Mouse (Mus musculus): ENCODE results near the gene Pdxdc1.
"Not testable (repeated sequence)": the region's sequence is repeated elsewhere in the genome, so short reads cannot be mapped to it uniquely, and the experiment has no call there.

Gene Pdxdc1

GRCm38 (mm10) chr16:13813200-13813599 is 89.7 kb downstream of the Pdxdc1 start:
- no peak for DNase-seq (ENCODE audit: low read depth, low spot score)

- no peak for DNase-seq (ENCODE audit: low read depth, low spot score)
Measured at GRCm38 (mm10) chr16:13812152-13812551, 90.8 kb downstream of the Pdxdc1 start.

GRCm38 (mm10) chr16:13808410-13808809 is 94.5 kb downstream of the Pdxdc1 start:
- no peak for DNase-seq (ENCODE audit: low read depth, low spot score)

- no peak for DNase-seq (ENCODE audit: low read depth, low spot score)
Measured at GRCm38 (mm10) chr16:13807616-13808015, 95.3 kb downstream of the Pdxdc1 start.

GRCm38 (mm10) chr16:13804666-13805065 is 98.3 kb downstream of the Pdxdc1 start:
- DNase-seq (ENCODE audit: low read depth, low spot score): no peak

- no peak for DNase-seq (ENCODE audit: low read depth, low spot score)
Measured at GRCm38 (mm10) chr16:13801231-13801630, 101.7 kb downstream of the Pdxdc1 start.

- DNase-seq (ENCODE audit: low read depth, low spot score): no peak
Measured at GRCm38 (mm10) chr16:13796746-13797175, 106.2 kb downstream of the Pdxdc1 start.

- not testable (repeated sequence) for DNase-seq (ENCODE audit: low read depth, low spot score)
Measured at GRCm38 (mm10) chr16:13793441-13793840, 109.5 kb downstream of the Pdxdc1 start.

- DNase-seq (ENCODE audit: low read depth, low spot score): no peak
Measured at GRCm38 (mm10) chr16:13785932-13786331, 117.0 kb downstream of the Pdxdc1 start.
